Mouse (Mus musculus) heart, postnatal 0 days (tissue): Measurements from ENCODE around the gene Pglyrp2.
A peak's percentile ranks its signal among the peaks of the same experiment; 100 is the strongest.

Source experiments
- CTCF ChIP-seq: IDR thresholded peaks from 2 replicates; pipeline ENCODE4 v1.5.1; 2016; ENCODE audit warnings: antibody characterized with exemption, control low read depth, low read depth
- EP300 ChIP-seq: IDR thresholded peaks from 2 replicates; pipeline ENCODE4 v1.6.1; 2016; ENCODE audit warnings: antibody characterized with exemption, low read depth

DNA sequence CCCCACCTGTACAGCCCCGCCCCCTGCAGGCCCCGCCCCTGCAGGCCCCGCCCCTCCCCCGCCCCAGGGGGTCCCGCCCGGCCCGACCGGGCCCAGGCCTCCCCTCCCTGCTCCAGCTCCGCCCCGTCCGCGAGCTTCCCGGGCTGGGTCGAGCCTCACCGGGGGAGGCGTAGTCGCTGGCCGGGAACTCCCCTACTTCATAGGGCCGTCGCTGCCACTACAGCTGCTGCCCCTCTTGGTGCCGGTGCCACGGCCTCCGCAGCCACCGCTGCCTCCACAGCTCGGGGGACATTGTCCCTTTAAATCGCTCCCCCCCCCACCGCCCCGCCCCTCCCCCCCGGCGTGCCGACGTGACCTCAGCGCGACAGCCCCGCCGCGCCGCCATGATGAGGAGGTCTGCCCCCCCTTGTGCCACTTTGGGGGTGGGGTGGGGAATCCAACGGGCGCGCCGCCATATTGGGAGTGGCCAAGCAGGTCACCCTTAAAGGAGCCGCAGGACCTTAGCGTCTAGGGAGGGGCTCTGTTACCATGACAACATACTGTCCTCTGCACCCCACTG, 34.8 kb downstream of the Pglyrp2 start, which contains the start of gene Wiz:
- TF ChIP-seq CTCF (no peak), EP300 (0 out of 2 replicates have a peak, but pooled peaks have one; percentile 71)
